Mouse (Mus musculus): Measurements from ENCODE around the gene Rxfp1. TPM values are rescaled to one million over a fixed set of nuclear protein-coding genes. Genes with fewer than 3 reads are reported as not detected.
A peak's percentile ranks its signal among the peaks of the same experiment; 100 is the strongest.

Gene Rxfp1
- polyA plus RNA-seq, 2 experiments from 2014 or later = not detected

DNA sequence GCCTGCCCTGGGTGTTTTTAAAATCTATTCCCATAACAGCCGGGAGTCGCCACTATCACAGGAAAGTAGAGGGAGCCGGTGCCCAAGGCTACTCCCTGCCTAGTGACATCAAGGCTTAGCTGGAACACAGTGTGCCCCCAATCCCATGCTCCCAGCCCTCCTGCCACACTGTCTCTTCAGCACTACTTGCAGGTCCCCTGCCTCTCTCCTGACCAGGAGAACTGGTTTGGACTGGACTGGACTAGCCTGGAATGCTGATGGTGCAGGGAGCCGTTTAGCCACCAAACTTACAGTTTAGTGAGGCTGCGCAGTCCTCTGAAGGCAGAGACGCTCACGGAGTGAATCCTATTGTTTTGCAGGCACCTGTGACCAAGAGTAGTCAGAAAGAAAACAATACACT is 67.1 kb downstream of the Rxfp1 start:
- ATAC-seq = no peak

DNA sequence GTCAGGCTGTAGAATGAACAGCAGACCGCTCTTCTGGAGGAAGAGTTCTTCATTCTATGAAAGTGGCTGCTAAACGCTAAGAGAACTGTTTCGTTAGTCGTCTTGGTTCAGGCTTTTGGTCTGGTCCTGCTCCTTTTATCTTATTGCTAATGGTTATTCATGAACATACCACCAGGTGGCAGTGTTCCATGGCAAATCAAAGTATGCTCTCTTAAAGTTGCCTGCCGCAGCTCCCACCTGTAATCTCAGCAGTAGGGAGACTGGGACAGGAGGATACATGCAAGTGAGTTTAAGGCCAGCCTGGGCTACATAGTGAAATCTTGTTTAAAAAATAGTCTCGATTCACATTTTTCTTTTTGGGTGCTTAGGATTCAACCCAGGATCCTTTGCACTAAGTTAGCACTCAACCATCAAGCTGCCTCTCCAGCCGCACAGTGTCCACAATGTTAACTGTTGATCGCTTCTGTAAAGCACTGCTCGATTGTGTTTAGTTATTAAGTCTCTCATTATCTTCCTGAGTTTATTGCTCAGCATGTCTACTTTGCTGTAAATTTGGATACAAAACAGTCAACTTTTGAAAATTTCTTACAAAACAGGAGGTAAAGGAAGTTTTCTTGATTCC is 72.8 kb downstream of the Rxfp1 start:
- peak; percentile 84 for ATAC-seq

DNA sequence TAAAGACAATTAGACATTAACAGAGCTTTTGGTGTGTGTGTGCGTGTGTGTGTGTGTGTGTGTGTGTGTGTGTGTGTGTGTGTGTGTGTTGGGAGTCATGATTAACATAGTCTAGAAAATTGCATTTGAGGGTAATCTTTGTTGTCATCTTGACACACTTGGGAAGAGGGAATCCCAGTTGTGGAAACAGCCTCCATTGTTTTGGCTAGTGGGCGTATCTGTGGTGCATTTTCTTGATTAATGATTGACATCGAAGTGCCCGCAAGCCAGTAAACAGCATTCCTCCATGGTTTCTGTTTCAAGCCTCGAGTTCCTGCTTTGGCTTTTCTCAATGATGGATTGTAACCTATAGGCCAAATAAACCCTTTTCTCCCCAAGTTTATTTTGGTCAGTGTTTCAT is 81.0 kb downstream of the Rxfp1 start:
- no peak for ATAC-seq

DNA sequence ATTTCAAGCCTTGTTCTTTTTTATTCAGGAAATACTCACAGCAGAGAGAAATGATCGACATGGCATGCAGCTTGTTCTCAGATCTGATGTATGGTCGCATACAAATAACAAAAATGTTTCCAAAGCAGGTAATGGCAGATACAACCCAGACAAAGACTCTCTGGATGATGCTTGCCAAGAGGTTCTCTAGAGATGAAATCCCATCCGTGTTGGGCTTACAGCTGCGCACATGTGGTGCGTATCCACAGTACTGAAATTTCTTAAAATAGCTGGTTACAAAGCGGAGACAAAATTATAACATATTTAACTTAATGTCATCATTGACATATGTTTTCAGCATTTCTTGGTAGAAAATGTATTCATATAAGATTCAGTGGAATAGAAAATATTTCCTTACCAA is 85.6 kb downstream of the Rxfp1 start:
- no peak for ATAC-seq

DNA sequence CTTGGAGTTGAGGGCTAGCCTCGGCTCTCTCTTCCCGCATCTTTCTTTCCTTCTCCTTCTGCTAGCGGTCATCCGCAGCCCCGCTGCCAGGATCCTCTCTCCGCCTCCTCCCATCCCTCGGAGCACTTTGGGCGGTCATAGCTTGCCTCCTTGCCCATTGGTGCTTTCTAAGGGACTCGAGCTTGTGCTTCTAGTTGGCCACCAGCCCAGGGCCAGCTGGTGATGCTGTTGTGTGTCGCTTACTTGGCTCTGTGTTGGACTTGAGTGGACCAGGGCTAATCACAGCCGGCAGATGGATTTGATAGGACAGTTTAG is 108.3 kb downstream of the Rxfp1 start, which contains the start of gene Etfdh:
TSS of gene Etfdh (minus strand) at position 85 of the 315 bp plus-strand sequence.
- no peak for ATAC-seq

DNA sequence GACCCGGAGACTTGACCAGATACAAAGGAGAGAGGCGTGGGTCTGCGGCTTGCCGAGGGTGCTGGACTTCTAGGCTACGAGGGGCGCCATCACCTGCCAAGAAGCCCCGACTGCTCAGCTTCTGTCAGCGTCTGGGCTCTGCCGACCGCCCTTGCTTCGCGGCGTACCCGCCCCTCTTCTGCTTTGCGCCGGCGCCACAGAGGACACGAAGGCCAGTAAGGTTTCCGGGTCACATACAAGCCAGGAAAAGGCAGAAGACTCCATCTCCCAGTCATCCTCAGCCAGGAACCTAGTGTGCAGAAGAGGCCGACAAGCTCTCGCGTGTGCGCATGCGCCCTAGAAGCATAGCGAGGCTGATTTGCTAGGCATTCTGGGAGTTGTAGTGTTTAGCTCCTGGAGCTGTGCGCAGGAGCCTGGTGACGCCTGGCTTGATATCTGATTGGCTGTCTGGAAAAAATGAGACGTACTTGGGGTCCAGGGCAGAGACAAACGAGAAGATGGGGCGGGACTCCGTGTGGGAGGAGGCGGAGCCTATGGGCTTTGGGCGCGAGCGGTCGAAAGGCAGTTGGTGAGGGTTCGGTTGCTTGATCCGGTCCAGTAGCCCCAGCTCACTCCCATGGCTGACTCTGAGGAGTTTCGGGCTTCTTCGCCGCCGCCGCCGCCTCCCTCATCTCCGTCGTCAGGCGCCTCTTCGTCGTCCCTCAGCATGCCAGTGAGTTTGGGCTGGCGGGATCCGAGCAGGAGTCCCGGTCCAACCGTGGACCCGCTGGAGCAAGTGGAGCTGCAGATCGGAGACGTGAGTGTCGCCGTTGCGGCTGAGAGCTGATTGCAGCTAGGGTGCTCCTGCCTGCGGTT is 108.9 kb downstream of the Rxfp1 start, which contains the start of gene 4930579G24Rik:
TSS of gene 4930579G24Rik (plus strand) at position 519 of the 855 bp plus-strand sequence.
- ATAC-seq = peak; percentile 93

DNA sequence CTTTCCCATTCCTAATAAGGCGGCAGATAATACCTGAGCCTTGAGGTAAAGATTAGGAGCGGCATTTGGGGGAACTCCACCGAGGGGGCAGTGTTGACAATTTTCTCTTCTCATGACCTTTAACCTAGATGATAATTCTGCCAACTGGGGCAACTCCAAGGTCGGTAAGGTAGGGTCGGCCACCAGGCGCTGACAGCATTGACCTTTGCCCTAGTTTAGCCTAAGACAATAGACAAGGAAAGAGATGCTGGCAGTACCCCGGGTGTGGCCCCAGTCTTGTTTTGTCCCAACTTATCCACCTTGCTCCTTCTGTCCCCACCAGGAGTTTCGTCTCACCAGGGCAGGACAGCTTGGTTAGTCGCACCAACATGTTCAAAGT is 109.5 kb downstream of the Rxfp1 start:
- ATAC-seq = peak; percentile 2

DNA sequence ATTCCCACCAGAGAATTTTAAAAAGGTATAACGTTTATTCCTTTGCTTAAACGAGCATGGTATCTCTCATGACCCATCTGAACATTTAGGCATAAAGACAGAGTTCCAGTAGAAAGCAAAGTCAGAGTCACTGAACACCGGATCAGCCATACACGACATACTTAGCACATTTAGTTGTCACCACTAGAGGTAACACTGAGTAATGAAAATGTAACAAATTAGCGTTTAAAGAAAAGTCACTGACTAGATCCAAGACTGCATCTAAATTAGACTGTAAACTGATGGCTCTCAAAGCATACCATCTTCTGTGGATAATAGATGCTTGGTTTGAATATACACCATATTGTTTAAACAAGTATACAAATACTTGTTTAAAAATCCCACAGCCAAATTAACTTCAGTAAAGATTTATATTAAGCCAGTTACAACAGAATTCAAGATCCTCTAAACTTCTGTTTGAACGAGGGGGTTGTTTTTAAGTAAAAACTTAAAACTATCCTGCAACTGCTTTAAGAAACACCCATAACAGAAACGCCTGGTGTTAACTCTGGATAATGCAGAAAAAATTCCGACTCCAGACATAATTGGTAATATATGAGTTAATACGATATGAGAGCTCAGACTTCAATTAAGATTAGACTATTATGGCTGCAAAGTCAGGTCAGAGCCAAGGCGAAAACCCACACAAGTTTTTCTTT is 110.0 kb downstream of the Rxfp1 start:
- no peak for ATAC-seq

DNA sequence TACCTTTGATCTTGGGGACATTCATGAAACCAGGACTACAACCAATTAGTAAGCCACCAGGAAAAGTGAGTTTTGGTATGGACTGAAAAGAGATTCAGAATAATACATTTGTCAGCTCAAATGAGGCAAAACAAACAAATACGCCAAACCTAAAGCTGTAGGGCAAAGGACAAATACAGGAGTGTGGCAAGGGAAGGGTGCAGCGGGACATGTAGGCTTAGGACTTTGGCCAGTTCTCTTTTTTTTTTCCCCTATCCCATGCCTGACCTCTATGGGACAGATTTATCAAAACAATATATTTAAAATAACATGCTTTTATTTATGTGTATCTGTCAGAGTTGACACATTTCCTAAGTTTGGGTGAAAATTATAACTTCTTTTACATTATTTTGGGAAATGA is 127.8 kb downstream of the Rxfp1 start:
- no peak for ATAC-seq

DNA sequence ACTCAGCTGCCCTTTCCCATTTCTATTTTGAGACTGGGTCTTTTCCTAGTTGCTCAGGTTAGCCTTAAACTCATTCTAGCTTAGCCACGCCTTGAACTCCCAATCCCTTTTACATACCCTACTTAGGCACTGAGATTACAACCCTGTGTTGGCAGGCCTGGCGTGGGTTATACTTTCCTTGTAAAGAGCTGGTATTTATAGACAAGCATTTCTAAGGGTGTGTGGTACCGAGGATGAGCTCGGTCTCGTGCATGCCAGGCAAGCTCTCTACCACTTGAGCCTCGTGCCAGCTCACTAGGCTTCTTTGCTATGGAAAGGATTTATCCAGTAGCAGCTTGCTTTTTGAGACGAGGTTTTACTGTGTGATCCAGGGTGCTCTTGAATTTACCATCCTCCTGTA is 142.2 kb downstream of the Rxfp1 start:
- no peak for ATAC-seq

DNA sequence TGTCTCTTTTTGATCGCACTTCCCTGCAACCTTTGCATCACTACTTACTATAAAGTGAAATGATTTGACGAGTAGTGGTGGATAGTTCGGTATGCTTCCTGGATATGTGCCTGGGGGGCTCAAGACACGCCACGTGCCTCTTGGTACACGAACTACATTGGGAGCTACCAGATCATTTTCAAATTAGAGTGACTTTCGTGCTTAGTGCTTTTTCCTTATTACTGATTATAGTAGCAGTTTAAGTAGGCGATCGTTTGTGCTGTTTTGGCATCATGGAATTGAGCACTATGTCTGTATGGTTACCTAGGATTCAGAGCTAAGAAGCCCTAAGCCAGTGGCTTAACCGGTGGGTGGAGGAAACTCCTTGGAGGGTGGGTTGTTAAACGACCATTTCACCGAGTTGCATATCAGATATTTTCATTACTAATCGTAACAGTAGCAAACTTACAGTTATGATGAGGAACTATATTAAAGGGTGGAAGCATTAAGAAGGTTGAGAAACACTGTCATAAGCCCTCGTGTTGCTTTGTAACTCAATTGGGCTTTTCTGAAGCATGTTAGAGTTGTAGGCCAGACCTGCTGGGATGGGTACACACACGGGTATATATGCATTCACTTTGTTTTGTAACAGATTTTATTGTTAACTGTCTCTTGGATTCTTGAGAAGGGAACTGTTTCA is 145.7 kb downstream of the Rxfp1 start:
- no peak for ATAC-seq

Other genes with a start within 250 kb of the Rxfp1 start
- under 1 TPM; 0.51 to 0.58 TPM for gene Fnip2, start 170.1 kb downstream of the Rxfp1 start, polyA plus RNA-seq (2017; shearing (Covaris generic))
- 100 to 1,000 TPM; 127 to 128 TPM for gene Ppid, start 146.5 kb downstream of the Rxfp1 start, polyA plus RNA-seq (2017; shearing (Covaris generic))
- gene 4930579G24Rik, start 108.8 kb downstream of the Rxfp1 start, polyA plus RNA-seq (2017; shearing (Covaris generic)) = 10 to 100 TPM in 1 of 2 experiments, 1 to 10 TPM in 1; 9.1 to 10.7 TPM
- 10 to 100 TPM; 37.6 to 51.2 TPM for gene Etfdh, start 108.4 kb downstream of the Rxfp1 start, polyA plus RNA-seq (2017; shearing (Covaris generic))
- not detected for gene Tmem144, start 114.9 kb upstream of the Rxfp1 start, polyA plus RNA-seq (2017; shearing (Covaris generic))
- not detected for gene Fam198b, start 146.7 kb upstream of the Rxfp1 start, polyA plus RNA-seq (2017; shearing (Covaris generic))